Mouse (Mus musculus) left cerebral cortex, adult 8-10 months (tissue): ENCODE results near the gene Gm49336. TPM values are rescaled to one million over a fixed set of nuclear protein-coding genes. Genes with fewer than 3 reads are reported as not detected.
A peak's percentile ranks its signal among the peaks of the same experiment; 100 is the strongest.

Experiments
- DNase-seq, 2 experiments: peaks; one replicate each; pipeline ENCODE4 v3.0.0; 2022; ENCODE audit warnings: low spot score in 2 of 2
- total RNA-seq, 4 experiments: library from RNA; stranded (reverse); gene quantifications; 2 replicates each; pipeline ENCODE4 v1.2.4; 2022

The Gm49336 gene
- 10 to 100 TPM; 59.5 to 71.7 (median 65.4) TPM for total RNA-seq

GRCm38 (mm10) chr14:60251281-60252003 lies at the start of gene Gm49336, which contains the start of gene Nupl1:
Gene Gm49336 (minus strand): TSS chr14:60251507.
Gene Nupl1 (minus strand): TSS chr14:60251431.
- peak; percentile 94 to 99 for DNase-seq

- no peak for DNase-seq
These were observed 49.7 kb upstream of the Gm49336 start for GRCm38 (mm10) chr14:60301024-60301423.

- no peak for DNase-seq
These were observed 49.1 kb upstream of the Gm49336 start for GRCm38 (mm10) chr14:60300224-60300991.

GRCm38 (mm10) chr14:60295531-60295930 lies 44.2 kb upstream of the Gm49336 start:
- no peak for DNase-seq

- DNase-seq, result no peak
These were observed 39.1 kb upstream of the Gm49336 start for GRCm38 (mm10) chr14:60290363-60290762.

GRCm38 (mm10) chr14:60286194-60286863 lies 35.0 kb upstream of the Gm49336 start:
- DNase-seq, result no peak

- no peak for DNase-seq
These were observed 24.3 kb upstream of the Gm49336 start for GRCm38 (mm10) chr14:60275301-60276276.

- DNase-seq, result no peak
These were observed 22.0 kb upstream of the Gm49336 start for GRCm38 (mm10) chr14:60273346-60273745.

- no peak for DNase-seq
These were observed 18.0 kb upstream of the Gm49336 start for GRCm38 (mm10) chr14:60269333-60269732.

GRCm38 (mm10) chr14:60264990-60265876 lies 13.9 kb upstream of the Gm49336 start, which contains the start of gene Mtmr6:
Gene Mtmr6 (plus strand): TSS chr14:60265228.
- DNase-seq, result peak; percentile 81 to 94

- DNase-seq, result no peak
These were observed 11.0 kb upstream of the Gm49336 start for GRCm38 (mm10) chr14:60262316-60262715.

- no peak for DNase-seq
These were observed 6.5 kb upstream of the Gm49336 start for GRCm38 (mm10) chr14:60257851-60258250.

- no peak for DNase-seq
These were observed 5.8 kb upstream of the Gm49336 start for GRCm38 (mm10) chr14:60257101-60257500.

- DNase-seq, result no peak
These were observed 5.0 kb upstream of the Gm49336 start for GRCm38 (mm10) chr14:60256356-60256755.

- no peak for DNase-seq
These were observed 3.5 kb upstream of the Gm49336 start for GRCm38 (mm10) chr14:60254774-60255173.

- DNase-seq, result no peak
These were observed 2.2 kb upstream of the Gm49336 start for GRCm38 (mm10) chr14:60253466-60253865.

GRCm38 (mm10) chr14:60252004-60253000 lies 995 bp upstream of the Gm49336 start:
- no peak for DNase-seq

- DNase-seq, result peak in 1 of 2 experiments; percentile 43
These were observed 428 bp downstream of the Gm49336 start for GRCm38 (mm10) chr14:60250879-60251278.
